In genomic region chr1:86501559-86501958, GRCm38 (mm10) we compare ENCODE assay signal across 7 mouse cellular contexts. TPM values are rescaled to one million over a fixed set of nuclear protein-coding genes. Genes with fewer than 3 reads are reported as not detected.
DNase-seq lines count a peak whose midpoint lies in the region; ATAC-seq lines count a peak whose summit lies in the region.

No protein-coding gene starts in this region.

- peak; percentile 87 for DNase-seq in adrenal gland, adult 8-10 months
- peak; percentile 92 for DNase-seq in embryonic facial prominence, embryonic 10.5 days (ENCODE audit: low spot score)
- peak; percentile 98 for DNase-seq in kidney, adult 18-20 months
- DNase-seq in limb, embryonic 11.5 days (ENCODE audit: low spot score) = peak; percentile 98
- DNase-seq in midbrain, embryonic 14.5 days = peak; percentile 94
- peak; percentile 80 to 94 for DNase-seq in spleen, adult 18-20 months

- 2% methylated on average over 4 of the region's 4 CpGs for WGBS in embryonic facial prominence, embryonic 10.5 days
- WGBS in limb, embryonic 11.5 days = 0% methylated on average over 4 of the region's 4 CpGs
- whole genome bisulfite sequencing in midbrain, embryonic 14.5 days = under 1% methylated on average over 4 of the region's 4 CpGs

- peak overlapping the region; percentile 22 for H3K4me2 ChIP-seq in limb, embryonic 11.5 days (ENCODE audit: low read depth, severe bottlenecking)
- 0 out of 2 replicates have a peak overlapping the region, but pooled peaks have one; percentile 16 for H3K4me2 ChIP-seq in midbrain, embryonic 14.5 days (ENCODE audit: low read length)

- H3K9me3 ChIP-seq in embryonic facial prominence, embryonic 10.5 days = no peaks in the 10 kb centered on the region
- H3K9me3 ChIP-seq in limb, embryonic 11.5 days (ENCODE audit: control insufficient read depth, low read length) = no peaks in the 10 kb centered on the region
- no peaks in the 10 kb centered on the region for H3K9me3 ChIP-seq in midbrain, embryonic 14.5 days (ENCODE audit: control insufficient read depth, low read length)

- H3K27me3 ChIP-seq in embryonic facial prominence, embryonic 10.5 days (replicated peaks; ENCODE audit: low read depth, poor library complexity, severe bottlenecking) = no peaks in the 10 kb centered on the region
- H3K27me3 ChIP-seq in limb, embryonic 11.5 days (ENCODE audit: control insufficient read depth, insufficient read depth, low read length) = no peaks in the 10 kb centered on the region
- H3K27me3 ChIP-seq in midbrain, embryonic 14.5 days (ENCODE audit: control insufficient read depth, insufficient read depth, low read length) = no peaks in the 10 kb centered on the region

- H3K36me3 ChIP-seq in embryonic facial prominence, embryonic 10.5 days (replicated peaks) = no peaks in the 10 kb centered on the region
- no peaks in the 10 kb centered on the region for H3K36me3 ChIP-seq in limb, embryonic 11.5 days (ENCODE audit: control insufficient read depth, insufficient read depth, low read length)
- no peaks in the 10 kb centered on the region for H3K36me3 ChIP-seq in midbrain, embryonic 14.5 days (ENCODE audit: control insufficient read depth, insufficient read depth, low read length)

- H3K4me3 ChIP-seq in embryonic facial prominence, embryonic 10.5 days = peak overlapping the region; percentile 59
- no peak overlapping the region for H3K4me3 ChIP-seq in limb, embryonic 11.5 days (ENCODE audit: low read depth, low read length)
- no peak overlapping the region for H3K4me3 ChIP-seq in midbrain, embryonic 14.5 days (replicated peaks; ENCODE audit: low read depth, low read length)

- H3K27ac ChIP-seq in embryonic facial prominence, embryonic 10.5 days (replicated peaks) = peak overlapping the region; percentile 99
- peak overlapping the region; percentile 100 for H3K27ac ChIP-seq in limb, embryonic 11.5 days (replicated peaks; ENCODE audit: low read depth, low read length)
- peak overlapping the region; percentile 67 for H3K27ac ChIP-seq in midbrain, embryonic 14.5 days (replicated peaks; ENCODE audit: low read depth, low read length)

- peak; percentile 16 for ATAC-seq in granulocyte monocyte progenitor cell, adult 5-6 weeks (replicated peaks; ENCODE audit: poor library complexity, severe bottlenecking)
- no peak for ATAC-seq in limb, embryonic 11.5 days (ENCODE audit: insufficient number of reproducible peaks, low FRiP score, low TSS enrichment, low read depth)
- 0 out of 2 replicates have a peak, but pooled peaks have one; percentile 0 for ATAC-seq in midbrain, embryonic 14.5 days (ENCODE audit: low FRiP score, low TSS enrichment)

- peak overlapping the region; percentile 40; the same call in 1 of the 2 replicates for H3K9ac ChIP-seq in limb, embryonic 11.5 days (ENCODE audit: low read length)
- H3K9ac ChIP-seq in midbrain, embryonic 14.5 days (replicated peaks; ENCODE audit: low read length) = no peak overlapping the region

- H3K4me1 ChIP-seq in embryonic facial prominence, embryonic 10.5 days = peaks cover 77% of the 10 kb centered on the region
- peaks cover 37% of the 10 kb centered on the region for H3K4me1 ChIP-seq in limb, embryonic 11.5 days (ENCODE audit: control insufficient read depth, insufficient read depth, low read length)
- H3K4me1 ChIP-seq in midbrain, embryonic 14.5 days (ENCODE audit: control insufficient read depth, insufficient read depth, low read length) = peaks cover 25% of the 10 kb centered on the region

RNA-seq across cellular contexts. Expression of gene Ptma, which starts 25.0 kb away (rescaled TPM):
- 100 to 1,000 TPM; 448 to 514 (median 510) TPM for total RNA-seq in adrenal gland, adult 8-10 months (2022)
- 3,352 and 3,592 TPM in 2 replicates for polyA plus RNA-seq in embryonic facial prominence, embryonic 10.5 days (2016; fragmentation: Nextera tagmentation; extraction: Ambion mirVana)
- 3,814 and 3,953 TPM in 2 replicates for total RNA-seq in granulocyte monocyte progenitor cell, adult 5-6 weeks (2014; fragmentation: Nextera tagmentation)
- 7,771 and 8,789 TPM in 2 replicates for total RNA-seq in granulocyte monocyte progenitor cell, adult 5-6 weeks (2017)
- 4,370 and 4,506 TPM in 2 replicates for polyA plus RNA-seq in limb, embryonic 11.5 days (2014; fragmentation: Nextera tagmentation; extraction: Ambion mirVana)
- 2,168 and 2,208 TPM in 2 replicates for polyA plus RNA-seq in midbrain, embryonic 14.5 days (2014; fragmentation: Nextera tagmentation; extraction: Ambion mirVana)
